Mouse (Mus musculus) C2C12 (cell line): Measurements from ENCODE around the gene Lrfn2. TPM values are rescaled to one million over a fixed set of nuclear protein-coding genes. Genes with fewer than 3 reads are reported as not detected.

Experiments
- H3K27me3 ChIP-seq: one replicate; pipeline ENCODE4 v1.6.1; 2011; ENCODE audit not compliant: control insufficient read depth, insufficient read depth, insufficient read length
- H3K36me3 ChIP-seq: one replicate; pipeline ENCODE4 v1.6.1; 2011; ENCODE audit not compliant: control insufficient read depth, insufficient read depth
- H3K4me3 ChIP-seq: one replicate; pipeline ENCODE4 v1.5.1; 2011; ENCODE audit warnings: mild to moderate bottlenecking, control low read depth; ENCODE audit not compliant: poor library complexity, insufficient read depth, severe bottlenecking
- H3K79me2 ChIP-seq: one replicate; pipeline ENCODE4 v1.6.1; 2011; ENCODE audit not compliant: control insufficient read depth, insufficient read depth
- H3K79me3 ChIP-seq: one replicate; pipeline ENCODE4 v1.6.1; 2011; ENCODE audit warnings: low read depth, control low read depth
- H3ac ChIP-seq: one replicate; pipeline ENCODE3; 2011; ENCODE audit warnings: low read depth; ENCODE audit not compliant: control insufficient read depth, insufficient read length
- CEBPB ChIP-seq: IDR thresholded peaks from one replicate; pipeline ENCODE4 v1.6.1; 2011; ENCODE audit warnings: low read depth, mild to moderate bottlenecking, control low read depth, moderate library complexity
- CTCF ChIP-seq: IDR thresholded peaks from one replicate; pipeline ENCODE4 v1.5.1; 2011; ENCODE audit not compliant: control insufficient read depth, insufficient read depth, insufficient read length
- FOSL1 ChIP-seq: IDR thresholded peaks from one replicate; pipeline ENCODE4 v1.8.0; 2011; ENCODE audit warnings: mild to moderate bottlenecking, low read length; ENCODE audit not compliant: poor library complexity, insufficient read depth, severe bottlenecking
- MAX ChIP-seq: IDR thresholded peaks from one replicate; pipeline ENCODE4 v1.6.1; 2011; ENCODE audit warnings: mild to moderate bottlenecking, control low read depth
- MYOD1 ChIP-seq: IDR thresholded peaks from one replicate; pipeline ENCODE4 v1.6.1; 2011; ENCODE audit warnings: low read depth; ENCODE audit not compliant: control insufficient read depth, insufficient read length
- MYOG ChIP-seq: IDR thresholded peaks from one replicate; pipeline ENCODE4 v1.6.1; 2011; ENCODE audit not compliant: control insufficient read depth, insufficient read length; ENCODE audit errors: extremely low read depth
- USF1 ChIP-seq: IDR thresholded peaks from one replicate; pipeline ENCODE4 v1.6.1; 2011; ENCODE audit warnings: low read depth, mild to moderate bottlenecking, control low read depth, moderate library complexity
- polyA plus RNA-seq: library from polyadenylated mRNA; unstranded; fragments of >200 nt; fragmentation: generic; extraction: Trizol; gene quantifications from one replicate; pipeline ENCODE4 v1.2.1, GENCODE M21; 2012; ENCODE audit warnings: missing spikeins

Lrfn2 gene
- polyA plus RNA-seq, 1 experiment = not detected

DNA sequence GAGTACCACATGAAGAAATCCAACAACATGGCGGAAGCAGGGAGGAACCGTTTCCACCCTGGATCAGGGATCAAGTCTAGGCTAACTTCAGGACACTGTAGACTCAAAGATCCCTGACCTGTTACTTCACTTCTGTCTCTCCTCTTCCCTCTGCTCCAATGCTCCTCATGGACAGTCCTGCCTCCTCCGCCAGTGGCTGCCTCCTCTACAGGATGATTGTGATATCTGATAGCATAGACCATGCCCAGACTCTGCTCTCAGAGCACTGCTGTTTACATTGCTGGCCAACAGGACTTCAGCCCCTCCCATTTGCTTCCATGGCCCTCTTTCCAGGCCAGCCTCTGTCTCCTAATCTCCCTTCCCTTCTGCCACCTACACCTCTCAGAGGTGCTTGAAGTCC is 132.9 kb downstream of the Lrfn2 start:
- Histone ChIP-seq H3K27me3 (no peaks in the 10 kb centered on the region), H3K4me3 (no peak overlapping the region), H3K79me3 (no peaks in the 10 kb centered on the region), H3K36me3 (no peaks in the 10 kb centered on the region), H3ac (no peak overlapping the region), H3K79me2 (no peaks in the 10 kb centered on the region)
- TF ChIP-seq MYOD1 = no peak
- no peak for TF ChIP-seq FOSL1

GRCm38 (mm10) chr17:49066748-49067147 is 134.6 kb downstream of the Lrfn2 start:
- TF ChIP-seq FOSL1 = no peak
- TF ChIP-seq CTCF = no peak
- no peak for TF ChIP-seq MAX
- no peak for TF ChIP-seq CEBPB
- TF ChIP-seq MYOG = no peak
- TF ChIP-seq USF1 = no peak
- no peak for TF ChIP-seq MYOD1

GRCm38 (mm10) chr17:49078168-49078567 is 146.0 kb downstream of the Lrfn2 start:
- Histone ChIP-seq H3K79me2 (no peaks in the 10 kb centered on the region), H3ac (no peak overlapping the region), H3K4me3 (no peak overlapping the region), H3K27me3 (no peaks in the 10 kb centered on the region), H3K36me3 (no peaks in the 10 kb centered on the region), H3K79me3 (no peaks in the 10 kb centered on the region)
- TF ChIP-seq CEBPB (no peak), MYOG (no peak), MAX (no peak), MYOD1 (no peak), USF1 (no peak), FOSL1 (no peak), CTCF (no peak)

More at GRCm38 (mm10) chr17:49066748-49067147, 134.6 kb downstream of the Lrfn2 start:
- H3K36me3 ChIP-seq = no peaks in the 10 kb centered on the region
- no peak overlapping the region for H3K4me3 ChIP-seq
- H3K79me3 ChIP-seq = no peaks in the 10 kb centered on the region
- H3K79me2 ChIP-seq = no peaks in the 10 kb centered on the region
- H3K27me3 ChIP-seq = no peaks in the 10 kb centered on the region
- no peak overlapping the region for H3ac ChIP-seq

- Histone ChIP-seq H3K27me3 (no peaks in the 10 kb centered on the region), H3ac (no peak overlapping the region), H3K79me2 (no peaks in the 10 kb centered on the region), H3K36me3 (no peaks in the 10 kb centered on the region), H3K4me3 (no peak overlapping the region), H3K79me3 (no peaks in the 10 kb centered on the region)
- TF ChIP-seq MAX (no peak), USF1 (no peak), MYOG (no peak), FOSL1 (no peak), CTCF (no peak), CEBPB (no peak), MYOD1 (no peak)
Observed at GRCm38 (mm10) chr17:49079647-49080046, 147.5 kb downstream of the Lrfn2 start.

- H3K36me3 ChIP-seq = no peaks in the 10 kb centered on the region
- H3K27me3 ChIP-seq = no peaks in the 10 kb centered on the region
- TF ChIP-seq CEBPB (no peak), MYOD1 (no peak), FOSL1 (no peak), CTCF (no peak), MYOG (no peak), USF1 (no peak), MAX (no peak)
- H3ac ChIP-seq = no peak overlapping the region
- H3K79me3 ChIP-seq = no peaks in the 10 kb centered on the region
- H3K79me2 ChIP-seq = no peaks in the 10 kb centered on the region
- no peak overlapping the region for H3K4me3 ChIP-seq
Observed at GRCm38 (mm10) chr17:49083594-49084380, 151.6 kb downstream of the Lrfn2 start.

DNA sequence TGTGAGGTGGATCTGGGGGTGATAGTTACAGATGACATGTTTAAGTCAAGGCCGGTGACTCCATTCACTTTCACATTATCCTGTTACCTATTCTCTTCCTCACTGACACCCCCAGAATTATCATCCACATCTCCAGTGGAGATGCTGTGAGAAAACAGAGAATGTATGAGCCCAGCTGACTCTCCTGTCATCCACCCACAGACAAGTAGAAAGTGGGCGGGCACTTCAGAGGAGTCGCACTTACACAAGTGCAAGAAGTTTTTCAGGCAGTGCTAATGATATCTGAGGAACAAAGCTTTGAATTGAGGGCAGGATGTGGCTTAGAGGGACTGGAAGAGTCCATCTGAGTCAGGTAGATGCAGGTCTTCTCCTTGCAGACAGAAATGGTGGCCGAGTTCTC is 152.9 kb downstream of the Lrfn2 start:
- Histone ChIP-seq H3K4me3 (no peak overlapping the region), H3K79me3 (no peaks in the 10 kb centered on the region), H3K36me3 (no peaks in the 10 kb centered on the region), H3K79me2 (no peaks in the 10 kb centered on the region), H3ac (no peak overlapping the region), H3K27me3 (no peaks in the 10 kb centered on the region)
- no peak for TF ChIP-seq CEBPB
- TF ChIP-seq MYOD1 = no peak
- no peak for TF ChIP-seq MAX
